Mouse (Mus musculus) lung, postnatal 36 days (tissue): ENCODE results near the gene Nuf2.

ENCODE experiments used
- DNase-seq: peaks from one replicate; pipeline ENCODE4 v3.0.0; 2022; ENCODE audit warnings: mixed read lengths

Nuf2 gene

GRCm38 (mm10) chr1:169462386-169463115, 68.7 kb downstream of the Nuf2 start:
- no peak for DNase-seq

DNA sequence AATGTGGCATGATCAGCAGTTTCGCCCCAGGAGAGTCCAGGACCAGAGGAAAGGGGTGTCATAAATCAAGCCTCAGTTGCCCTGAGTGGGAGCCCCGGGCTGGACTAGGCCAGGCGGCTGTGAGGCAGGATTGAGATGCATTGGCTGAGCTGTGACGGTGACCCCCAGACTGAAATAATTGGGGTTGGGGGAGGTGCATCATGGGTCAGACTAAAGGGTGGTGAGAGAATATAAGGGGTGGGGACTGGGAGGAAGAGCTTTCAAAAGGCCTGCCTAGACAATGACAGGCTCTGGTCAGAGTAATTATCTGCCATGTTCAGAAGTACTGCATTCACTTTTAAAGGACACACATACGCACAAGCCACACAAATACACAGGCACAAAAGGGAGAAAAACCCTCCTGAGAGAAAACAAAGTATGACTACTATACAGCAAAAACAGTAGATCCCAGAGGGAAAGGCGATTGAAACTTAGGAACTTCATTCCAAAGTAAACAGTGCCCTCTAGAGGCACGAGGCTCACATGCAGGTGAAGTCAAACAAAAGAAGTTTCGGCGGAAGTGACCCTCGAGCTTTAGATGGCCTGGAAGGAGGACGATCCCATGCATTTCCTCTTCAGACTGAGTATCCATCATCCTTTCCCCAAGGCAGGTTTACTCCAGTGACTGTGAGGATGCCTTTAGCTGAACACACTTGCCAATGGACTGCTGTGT, 72.0 kb downstream of the Nuf2 start:
- DNase-seq: peak; percentile 67
